Mouse (Mus musculus): ENCODE measurements around the gene Sec14l3. TPM values are rescaled to one million over a fixed set of nuclear protein-coding genes. Genes with fewer than 3 reads are reported as not detected.

Gene Sec14l3
- polyA plus RNA-seq, 1 experiment = not detected

GRCm38 (mm10) chr11:4080219-4080618, 15.6 kb downstream of the Sec14l3 start:
- 6% methylated on average over 4 of the region's 4 CpGs for WGBS
- H3K36me3 ChIP-seq (ENCODE audit: control insufficient read depth, insufficient read depth, low read length) = no peaks in the 10 kb centered on the region
- H3K27ac ChIP-seq (ENCODE audit: insufficient read depth, low read depth, low read length) = no peak overlapping the region
- TF ChIP-seq CTCF (IDR thresholded peaks at IDR 0.05; ENCODE audit: extremely low read depth, insufficient read length, insufficient replicate concordance, low read depth, low read length) (peak; percentile 87; the same call in 1 of the 2 replicates), POLR2A (IDR thresholded peaks at IDR 0.05; ENCODE audit: low read depth, low read length) (no peak)
- no peak overlapping the region for H3K4me3 ChIP-seq (ENCODE audit: low read depth, low read length)
- no peaks in the 10 kb centered on the region for H3K27me3 ChIP-seq (ENCODE audit: control insufficient read depth, insufficient read depth, low read length)
- no peaks in the 10 kb centered on the region for H3K4me1 ChIP-seq (ENCODE audit: control insufficient read depth, insufficient read depth, insufficient read length, low read length)

DNA sequence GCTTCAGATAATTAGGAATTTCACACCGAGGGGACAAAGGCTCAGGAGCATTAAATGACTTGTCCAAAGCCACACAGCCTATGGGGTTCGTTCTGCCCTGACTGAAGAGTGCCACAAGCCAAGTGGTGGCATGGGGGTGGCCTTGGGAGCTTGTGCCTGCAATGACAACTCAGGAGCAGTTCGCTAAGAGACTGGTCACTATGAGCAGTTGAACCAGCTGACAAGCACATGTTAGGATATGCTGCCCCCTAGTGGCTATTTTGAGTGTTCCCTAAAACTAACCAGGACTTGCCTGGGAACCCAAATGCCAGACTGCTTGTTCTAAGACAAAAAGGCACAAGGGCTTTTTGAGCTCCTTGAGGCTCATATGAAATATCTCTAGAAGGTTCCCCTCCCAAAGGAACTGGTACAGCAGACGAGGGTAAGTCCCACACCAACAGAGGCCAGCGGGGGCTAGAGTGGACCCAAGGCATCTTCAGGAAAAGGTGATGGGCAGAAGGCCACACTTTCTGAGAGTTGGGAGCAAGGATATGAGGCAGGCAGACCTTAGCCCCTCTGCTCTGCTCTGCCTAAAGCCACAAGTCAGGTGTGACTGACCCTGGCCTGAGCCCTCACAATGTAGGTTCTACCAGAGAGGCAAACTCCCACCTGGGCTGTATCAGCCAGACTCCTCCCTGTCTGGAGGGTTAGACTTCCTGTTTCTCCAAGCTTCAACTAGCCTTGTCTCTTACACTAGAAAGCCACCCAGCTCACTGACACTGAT, 18.9 kb downstream of the Sec14l3 start:
- Histone ChIP-seq H3K27me3 (ENCODE audit: control insufficient read depth, insufficient read depth, low read length) (no peaks in the 10 kb centered on the region), H3K36me3 (ENCODE audit: control insufficient read depth, insufficient read depth, low read length) (no peaks in the 10 kb centered on the region), H3K4me3 (ENCODE audit: low read depth, low read length) (no peak overlapping the region), H3K4me1 (ENCODE audit: control insufficient read depth, insufficient read depth, insufficient read length, low read length) (no peaks in the 10 kb centered on the region), H3K27ac (ENCODE audit: insufficient read depth, low read depth, low read length) (no peak overlapping the region)
- 43% methylated on average over 5 of the region's 5 CpGs for WGBS
- TF ChIP-seq CTCF (IDR thresholded peaks at IDR 0.05; ENCODE audit: extremely low read depth, insufficient read length, insufficient replicate concordance, low read depth, low read length) (peak; percentile 51; the same call in 1 of the 2 replicates), POLR2A (IDR thresholded peaks at IDR 0.05; ENCODE audit: low read depth, low read length) (no peak)

DNA sequence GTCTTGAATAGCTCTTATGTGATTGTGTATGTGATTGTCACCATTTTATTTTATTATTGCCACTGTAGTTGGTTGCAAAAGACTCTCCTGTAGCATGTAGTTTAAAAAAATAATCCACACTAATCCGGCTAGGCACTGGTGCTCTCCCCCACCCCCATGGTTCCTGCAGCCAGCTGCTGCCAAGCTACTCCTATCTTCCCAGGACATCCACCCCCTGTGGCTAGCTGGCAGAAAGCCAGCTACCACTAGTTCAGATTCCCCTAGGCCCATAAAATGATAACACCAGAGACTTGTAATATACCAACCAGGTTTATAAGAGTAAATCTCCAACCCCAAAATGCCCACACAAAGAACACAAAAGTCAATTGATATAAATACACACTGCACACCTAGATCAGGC, 21.6 kb downstream of the Sec14l3 start:
- H3K27me3 ChIP-seq (ENCODE audit: control insufficient read depth, insufficient read depth, low read length) = no peaks in the 10 kb centered on the region
- no peak for TF ChIP-seq CTCF (IDR thresholded peaks at IDR 0.05; ENCODE audit: extremely low read depth, insufficient read length, insufficient replicate concordance, low read depth, low read length)
- no peak for TF ChIP-seq POLR2A (IDR thresholded peaks at IDR 0.05; ENCODE audit: low read depth, low read length)
- no peak overlapping the region for H3K27ac ChIP-seq (ENCODE audit: insufficient read depth, low read depth, low read length)
- no peak overlapping the region for H3K4me3 ChIP-seq (ENCODE audit: low read depth, low read length)
- 19% methylated on average over 1 of the region's 1 CpGs for WGBS
- H3K4me1 ChIP-seq (ENCODE audit: control insufficient read depth, insufficient read depth, insufficient read length, low read length) = no peaks in the 10 kb centered on the region
- peaks cover 7% of the 10 kb centered on the region for H3K36me3 ChIP-seq (ENCODE audit: control insufficient read depth, insufficient read depth, low read length)

- no peak overlapping the region for H3K4me3 ChIP-seq (ENCODE audit: low read depth, low read length)
- WGBS = 67% methylated on average over 2 of the region's 2 CpGs
- H3K27me3 ChIP-seq (ENCODE audit: control insufficient read depth, insufficient read depth, low read length) = no peaks in the 10 kb centered on the region
- no peaks in the 10 kb centered on the region for H3K4me1 ChIP-seq (ENCODE audit: control insufficient read depth, insufficient read depth, insufficient read length, low read length)
- H3K36me3 ChIP-seq (ENCODE audit: control insufficient read depth, insufficient read depth, low read length) = peaks cover 15% of the 10 kb centered on the region
- H3K27ac ChIP-seq (ENCODE audit: insufficient read depth, low read depth, low read length) = no peak overlapping the region
- TF ChIP-seq CTCF (IDR thresholded peaks at IDR 0.05; ENCODE audit: extremely low read depth, insufficient read length, insufficient replicate concordance, low read depth, low read length) = no peak
- no peak for TF ChIP-seq POLR2A (IDR thresholded peaks at IDR 0.05; ENCODE audit: low read depth, low read length)
Measured at GRCm38 (mm10) chr11:4087267-4087666, 22.6 kb downstream of the Sec14l3 start.

- Histone ChIP-seq H3K27me3 (ENCODE audit: control insufficient read depth, insufficient read depth, low read length) (no peaks in the 10 kb centered on the region), H3K27ac (ENCODE audit: insufficient read depth, low read depth, low read length) (peak overlapping the region; percentile 97), H3K36me3 (ENCODE audit: control insufficient read depth, insufficient read depth, low read length) (peaks cover 16% of the 10 kb centered on the region), H3K4me3 (ENCODE audit: low read depth, low read length) (peak overlapping the region; percentile 92), H3K4me1 (ENCODE audit: control insufficient read depth, insufficient read depth, insufficient read length, low read length) (peaks cover 20% of the 10 kb centered on the region)
- WGBS = 32% methylated on average over 18 of the region's 18 CpGs
- no peak for TF ChIP-seq POLR2A (IDR thresholded peaks at IDR 0.05; ENCODE audit: low read depth, low read length)
- TF ChIP-seq CTCF (IDR thresholded peaks at IDR 0.05; ENCODE audit: extremely low read depth, insufficient read length, insufficient replicate concordance, low read depth, low read length) = no peak
Measured at GRCm38 (mm10) chr11:4093459-4094377, 29.1 kb downstream of the Sec14l3 start.

GRCm38 (mm10) chr11:4094378-4095170, 29.9 kb downstream of the Sec14l3 start:
- Histone ChIP-seq H3K27ac (ENCODE audit: insufficient read depth, low read depth, low read length) (peak overlapping the region; percentile 97), H3K4me1 (ENCODE audit: control insufficient read depth, insufficient read depth, insufficient read length, low read length) (peaks cover 20% of the 10 kb centered on the region), H3K27me3 (ENCODE audit: control insufficient read depth, insufficient read depth, low read length) (no peaks in the 10 kb centered on the region), H3K4me3 (ENCODE audit: low read depth, low read length) (peak overlapping the region; percentile 92), H3K36me3 (ENCODE audit: control insufficient read depth, insufficient read depth, low read length) (peaks cover 16% of the 10 kb centered on the region)
- 3% methylated on average over 24 of the region's 24 CpGs for WGBS
- TF ChIP-seq POLR2A (IDR thresholded peaks at IDR 0.05; ENCODE audit: low read depth, low read length) (peak; percentile 45), CTCF (IDR thresholded peaks at IDR 0.05; ENCODE audit: extremely low read depth, insufficient read length, insufficient replicate concordance, low read depth, low read length) (peak; percentile 86; the same call in 1 of the 2 replicates)

Measured in small intestine, adult 2 months (tissue).